Comparison of ENCODE assay signal across 25 mouse cellular contexts in genomic region chr5:34147554-34147953, GRCm38 (mm10). TPM values are rescaled to one million over a fixed set of nuclear protein-coding genes. Genes with fewer than 3 reads are reported as not detected.
DNase-seq lines count a peak whose midpoint lies in the region; ATAC-seq and TF ChIP-seq lines count a peak whose summit lies in the region.
"Had no signal": no experiment of that assay in that cellular context is flagged by ENCODE, and none has a peak within 500 bp of the region (broad histone marks: within the 10 kb centered on the region; RNA-seq: fewer than 3 reads in every experiment).

No protein-coding gene starts in this region.

- no peak overlapping the region for H3K4me2 ChIP-seq in liver, postnatal 0 days (ENCODE audit: low read depth, low read length)
- H3K4me2 ChIP-seq in liver, embryonic 11.5 days: no peak overlapping the region
- no peak overlapping the region for H3K4me2 ChIP-seq in kidney, embryonic 16.5 days (replicated peaks; ENCODE audit: low read depth, low read length)
- H3K4me2 ChIP-seq: hindbrain, embryonic 15.5 days; intestine, embryonic 15.5 days; midbrain, embryonic 13.5 days had no signal

- no peaks in the 10 kb centered on the region for H3K27me3 ChIP-seq in liver, postnatal 0 days (ENCODE audit: insufficient read depth, low read length)
- no peaks in the 10 kb centered on the region for H3K27me3 ChIP-seq in liver, embryonic 11.5 days (replicated peaks; ENCODE audit: control insufficient read depth, insufficient read depth, low read length)
- no peaks in the 10 kb centered on the region for H3K27me3 ChIP-seq in splenic B cell, adult 2 months (ENCODE audit: control insufficient read depth, insufficient read depth, low read length, poor library complexity, severe bottlenecking)
- H3K27me3 ChIP-seq in kidney, embryonic 16.5 days (ENCODE audit: insufficient read depth, low read length): no peaks in the 10 kb centered on the region
- H3K27me3 ChIP-seq: hindbrain, embryonic 15.5 days; intestine, embryonic 15.5 days; megakaryocyte, embryonic 14.5 days; midbrain, embryonic 13.5 days had no signal

- TF ChIP-seq EP300 in liver, postnatal 0 days (IDR thresholded peaks at IDR 0.05; ENCODE audit: low read depth): no peak

- TF ChIP-seq CTCF in gastrocnemius, adult 2 months (IDR thresholded peaks at IDR 0.05): peak; percentile 35; the same call in 1 of the 2 replicates
- peak; percentile 28; the same call in 1 of the 2 replicates for TF ChIP-seq CTCF in liver, postnatal 0 days (IDR thresholded peaks at IDR 0.05; ENCODE audit: low read depth)

- no peak overlapping the region for H3K4me3 ChIP-seq in gastrocnemius, adult 2 months
- H3K4me3 ChIP-seq in liver, postnatal 0 days (ENCODE audit: low read depth, low read length): no peak overlapping the region
- H3K4me3 ChIP-seq in liver, embryonic 11.5 days (ENCODE audit: low read depth, low read length): no peak overlapping the region
- H3K4me3 ChIP-seq in kidney, embryonic 16.5 days (ENCODE audit: low read length): no peak overlapping the region
- H3K4me3 ChIP-seq: embryonic facial prominence, embryonic 10.5 days; heart, embryonic 10.5 days; hindbrain, embryonic 15.5 days; intestine, embryonic 15.5 days; limb, embryonic 10.5 days; megakaryocyte, embryonic 14.5 days; midbrain, embryonic 13.5 days had no signal

- H3K27ac ChIP-seq in gastrocnemius, adult 2 months: no peak overlapping the region
- no peak overlapping the region for H3K27ac ChIP-seq in liver, postnatal 0 days (ENCODE audit: low read depth)
- no peak overlapping the region for H3K27ac ChIP-seq in liver, embryonic 11.5 days (ENCODE audit: low read depth, low read length)
- H3K27ac ChIP-seq in kidney, embryonic 16.5 days (ENCODE audit: low read length): no peak overlapping the region
- H3K27ac ChIP-seq: embryonic facial prominence, embryonic 10.5 days; heart, embryonic 10.5 days; hindbrain, embryonic 15.5 days; intestine, embryonic 15.5 days; limb, embryonic 10.5 days; midbrain, embryonic 13.5 days had no signal

- H3K4me1 ChIP-seq in liver, postnatal 0 days (ENCODE audit: insufficient read depth): no peaks in the 10 kb centered on the region
- H3K4me1 ChIP-seq in liver, embryonic 11.5 days (replicated peaks; ENCODE audit: control insufficient read depth, insufficient read depth, low read length): no peaks in the 10 kb centered on the region
- no peaks in the 10 kb centered on the region for H3K4me1 ChIP-seq in kidney, embryonic 16.5 days (ENCODE audit: insufficient read depth, low read length)
- H3K4me1 ChIP-seq: embryonic facial prominence, embryonic 10.5 days; heart, embryonic 10.5 days; hindbrain, embryonic 15.5 days; intestine, embryonic 15.5 days; limb, embryonic 10.5 days; midbrain, embryonic 13.5 days had no signal

- intact Hi-C loops in gastrocnemius, adult 2 months (cut with DNase I): no loop called here
- intact Hi-C loops in gastrocnemius, postnatal 14 days (cut with DNase I; ENCODE audit: low total_unique reads): no loop called here

- no peak for ATAC-seq in liver, postnatal 0 days
- ATAC-seq in liver, embryonic 11.5 days (replicated peaks; ENCODE audit: low FRiP score): no peak
- no peak for ATAC-seq in kidney, embryonic 16.5 days (ENCODE audit: low FRiP score, low TSS enrichment)
- ATAC-seq: intestine, embryonic 15.5 days; midbrain, embryonic 13.5 days had no signal

- no peak overlapping the region for H3K9ac ChIP-seq in liver, postnatal 0 days (replicated peaks)
- no peak overlapping the region for H3K9ac ChIP-seq in liver, embryonic 11.5 days (ENCODE audit: low read depth, low read length)
- H3K9ac ChIP-seq in kidney, embryonic 16.5 days (replicated peaks; ENCODE audit: low read length): no peak overlapping the region
- H3K9ac ChIP-seq: hindbrain, embryonic 15.5 days; intestine, embryonic 15.5 days; midbrain, embryonic 13.5 days had no signal

- H3K9me3 ChIP-seq in liver, postnatal 0 days (ENCODE audit: low read length): no peaks in the 10 kb centered on the region
- no peaks in the 10 kb centered on the region for H3K9me3 ChIP-seq in liver, embryonic 11.5 days (ENCODE audit: control insufficient read depth, low read length)
- H3K9me3 ChIP-seq in kidney, embryonic 16.5 days (ENCODE audit: low read length): no peaks in the 10 kb centered on the region
- H3K9me3 ChIP-seq: embryonic facial prominence, embryonic 10.5 days; heart, embryonic 10.5 days; hindbrain, embryonic 15.5 days; intestine, embryonic 15.5 days; limb, embryonic 10.5 days; megakaryocyte, embryonic 14.5 days; midbrain, embryonic 13.5 days had no signal

- no peak for DNase-seq in gastrocnemius, adult 2 months
- no peak for DNase-seq in gastrocnemius, postnatal 14 days
- no peak for DNase-seq in liver, postnatal 0 days
- no peak for DNase-seq in liver, embryonic 11.5 days (ENCODE audit: low spot score)
- peak; percentile 32 for DNase-seq in A20 (ENCODE audit: low read depth, low spot score)
- peak; percentile 9 for DNase-seq in splenic B cell, adult 2 months (ENCODE audit: low read depth, low spot score)
- DNase-seq: adrenal gland, postnatal 36 days; cerebellum, adult 9-10 months; heart, postnatal 4 days; kidney, adult 8-10 months; layer of hippocampus, adult 9-11 months; liver; lung, postnatal 14 days; right cerebral cortex, postnatal 14 days; spleen, adult 18-20 months; thymus, postnatal 36 days had no signal

- WGBS in liver, postnatal 0 days (ENCODE audit: insufficient replicate concordance): 91% methylated on average over 3 of the region's 3 CpGs
- 82% methylated on average over 3 of the region's 3 CpGs for WGBS in liver, embryonic 11.5 days
- 92% methylated on average over 3 of the region's 3 CpGs for WGBS in kidney, embryonic 16.5 days

- no peaks in the 10 kb centered on the region for H3K36me3 ChIP-seq in liver, postnatal 0 days (replicated peaks; ENCODE audit: insufficient read depth, low read length)
- H3K36me3 ChIP-seq in liver, embryonic 11.5 days (ENCODE audit: control insufficient read depth, insufficient read depth, low read length): no peaks in the 10 kb centered on the region
- H3K36me3 ChIP-seq in splenic B cell, adult 2 months (ENCODE audit: control insufficient read depth, insufficient read depth, low read length, poor library complexity, severe bottlenecking): no peaks in the 10 kb centered on the region
- no peaks in the 10 kb centered on the region for H3K36me3 ChIP-seq in kidney, embryonic 16.5 days (ENCODE audit: insufficient read depth, low read length)
- H3K36me3 ChIP-seq: hindbrain, embryonic 15.5 days; intestine, embryonic 15.5 days; midbrain, embryonic 13.5 days had no signal

RNA-seq across cellular contexts. Expression of gene Poln, which starts 21.7 kb away (rescaled TPM):
- total RNA-seq in gastrocnemius, adult 2 months (2021): 1 to 10 TPM; 1.1 to 2.1 TPM
- 1 to 10 TPM; 1.2 to 1.7 TPM for total RNA-seq in gastrocnemius, postnatal 14 days (2021)
- 0.38 and 0.47 TPM in 2 replicates for polyA plus RNA-seq in liver, postnatal 0 days (2015; fragmentation: Nextera tagmentation; extraction: Ambion mirVana)
- 0.58 and 0.79 TPM in 2 replicates for polyA plus RNA-seq in liver, embryonic 11.5 days (2014; fragmentation: Nextera tagmentation; extraction: Ambion mirVana)
- polyA plus RNA-seq in kidney, embryonic 16.5 days (2015; fragmentation: Nextera tagmentation; extraction: Ambion mirVana): 0.45 and 1.2 TPM in 2 replicates
- total RNA-seq: monocyte, adult 5-6 weeks had no signal

RNA-seq across cellular contexts. Expression of gene Haus3, which starts 21.8 kb away (rescaled TPM):
- 1 to 10 TPM; 3.2 to 4.2 TPM for total RNA-seq in gastrocnemius, adult 2 months (2021)
- 1 to 10 TPM; 3.4 to 3.8 TPM for total RNA-seq in gastrocnemius, postnatal 14 days (2021)
- 12.3 and 14.0 TPM in 2 replicates for polyA plus RNA-seq in liver, postnatal 0 days (2015; fragmentation: Nextera tagmentation; extraction: Ambion mirVana)
- polyA plus RNA-seq in liver, embryonic 11.5 days (2014; fragmentation: Nextera tagmentation; extraction: Ambion mirVana): 47.5 and 51.5 TPM in 2 replicates
- polyA plus RNA-seq in kidney, embryonic 16.5 days (2015; fragmentation: Nextera tagmentation; extraction: Ambion mirVana): 33.7 and 36.0 TPM in 2 replicates

RNA-seq across cellular contexts. Expression of gene Mxd4, which starts 40.0 kb away (rescaled TPM):
- total RNA-seq in gastrocnemius, adult 2 months (2021): 10 to 100 TPM; 25.8 to 35.6 TPM
- total RNA-seq in gastrocnemius, postnatal 14 days (2021): 10 to 100 TPM; 46.3 to 56.6 TPM
- 7.5 and 9.4 TPM in 2 replicates for polyA plus RNA-seq in liver, postnatal 0 days (2015; fragmentation: Nextera tagmentation; extraction: Ambion mirVana)
- polyA plus RNA-seq in liver, embryonic 11.5 days (2014; fragmentation: Nextera tagmentation; extraction: Ambion mirVana): 8.5 and 12.5 TPM in 2 replicates
- polyA plus RNA-seq in kidney, embryonic 16.5 days (2015; fragmentation: Nextera tagmentation; extraction: Ambion mirVana): 50.2 and 50.9 TPM in 2 replicates

Comparison
In these comparisons a context has a peak if more than half of its experiments do, and no peak if none do; other contexts are left out.
1. DNase-seq: peak in A20 (single experiment) and splenic B cell, adult 2 months (single experiment); none in gastrocnemius, adult 2 months (single experiment), gastrocnemius, postnatal 14 days (single experiment), liver, postnatal 0 days (single experiment) and liver, embryonic 11.5 days (single experiment).